Mouse (Mus musculus) liver, embryonic 15.5 days (tissue): ENCODE data around the gene Tbx20. TPM values are rescaled to one million over a fixed set of nuclear protein-coding genes. Genes with fewer than 3 reads are reported as not detected.

Experiments used
- ATAC-seq: fragments of 200-750 bp; cut with Nextera tagmentation; 2 replicates; pipeline ENCODE4 v1.8.0; 2017; ENCODE audit warnings: moderate number of reproducible peaks, mild to moderate bottlenecking, moderate library complexity; ENCODE audit not compliant: insufficient read depth
- H3K27ac ChIP-seq: fragments of 300-500 bp; sonication (generic); replicated peaks from 2 replicates; pipeline ENCODE4 v1.5.1; 2015; ENCODE audit warnings: mild to moderate bottlenecking, inconsistent platforms
- H3K27me3 ChIP-seq: fragments of 300-500 bp; sonication (generic); 2 replicates; pipeline ENCODE4 v1.6.1; 2015; ENCODE audit warnings: mild to moderate bottlenecking, inconsistent platforms
- H3K36me3 ChIP-seq: fragments of 300-500 bp; sonication (generic); replicated peaks from 2 replicates; pipeline ENCODE4 v1.6.1; 2015; ENCODE audit warnings: moderate library complexity, mild to moderate bottlenecking, inconsistent platforms
- H3K4me1 ChIP-seq: fragments of 300-500 bp; sonication (generic); replicated peaks from 2 replicates; pipeline ENCODE4 v1.6.1; 2015; ENCODE audit warnings: inconsistent platforms
- H3K4me2 ChIP-seq: fragments of 300-500 bp; sonication (generic); 2 replicates; pipeline ENCODE4 v1.6.1; 2015; ENCODE audit warnings: moderate library complexity, mild to moderate bottlenecking, inconsistent platforms
- H3K4me3 ChIP-seq: fragments of 300-500 bp; sonication (generic); replicated peaks from 2 replicates; pipeline ENCODE4 v1.5.1; 2015; ENCODE audit warnings: mild to moderate bottlenecking, inconsistent platforms
- H3K9ac ChIP-seq: fragments of 300-500 bp; sonication (generic); 2 replicates; pipeline ENCODE4 v1.6.1; 2015; ENCODE audit warnings: moderate library complexity, mild to moderate bottlenecking, inconsistent platforms
- H3K9me3 ChIP-seq: fragments of 300-500 bp; sonication (generic); replicated peaks from 2 replicates; pipeline ENCODE4 v1.6.1; 2016; ENCODE audit warnings: inconsistent platforms
- WGBS: fragments of 180-500 bp; shearing (Covaris S2); methylation state at CpG from one replicate; pipeline ENCODE4 v1.1.7; 2015; ENCODE audit warnings: mixed read lengths; ENCODE audit not compliant: insufficient replicate concordance; 5-methylcytosine and 5-hydroxymethylcytosine counted together
- polyA plus RNA-seq: library from polyadenylated mRNA; unstranded; fragments of >200 nt; fragmentation: Nextera tagmentation; extraction: Ambion mirVana; gene quantifications from 2 replicates; pipeline ENCODE4 v1.2.1, GENCODE M21; 2015

Tbx20 gene
- 0.38 and 0.61 TPM in 2 replicates for polyA plus RNA-seq

DNA sequence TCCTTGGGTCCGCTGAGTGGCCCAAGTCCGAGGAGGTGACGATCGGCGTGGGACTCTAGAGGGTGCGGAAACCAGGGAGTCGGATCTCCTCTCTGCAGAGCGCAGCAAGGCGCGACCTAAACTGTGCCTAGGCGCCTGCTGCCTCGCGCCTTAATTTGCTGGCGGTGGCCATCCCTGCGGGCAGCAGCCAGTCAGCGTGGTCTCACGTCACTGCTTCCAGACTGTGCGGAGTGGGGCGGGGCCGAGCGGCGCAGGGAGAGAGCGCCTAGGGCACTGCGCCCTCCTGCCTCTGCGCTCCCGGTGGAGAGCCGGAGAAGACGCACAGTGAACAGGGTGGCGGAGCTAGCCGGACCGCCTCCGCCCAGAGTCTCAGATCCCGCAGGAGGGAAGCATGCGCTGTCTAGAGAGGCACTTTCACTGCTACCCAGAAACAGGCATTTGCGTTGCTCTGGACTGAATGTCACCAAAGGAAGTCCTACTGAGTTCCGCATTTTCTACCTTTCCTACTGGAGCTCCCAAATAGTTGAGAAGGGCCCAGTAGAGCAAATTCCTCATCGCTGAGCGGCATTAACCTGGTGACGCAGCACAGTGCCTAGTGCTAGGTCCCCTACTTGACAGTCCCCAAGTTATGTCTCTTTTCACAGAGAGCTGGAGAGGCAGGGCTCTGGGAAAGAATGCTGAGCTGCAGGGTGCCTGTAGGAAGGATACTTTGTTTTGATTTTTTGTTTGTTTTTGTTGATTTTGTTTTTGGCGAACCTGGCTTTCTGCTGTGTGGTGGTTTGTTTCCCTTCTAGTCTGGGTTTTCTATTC, at the start of gene Tbx20:
Tbx20 (minus strand) TSS at position 144 of the 810 bp plus-strand sequence.
- under 1% methylated on average over 40 of the region's 40 CpGs for WGBS
- peak within 1 kb of the TSS; percentile 22 for H3K4me3 ChIP-seq
- no peaks in the 10 kb centered on the region for H3K9me3 ChIP-seq
- no peaks in the 10 kb centered on the region for H3K36me3 ChIP-seq
- H3K27ac ChIP-seq: no peak within 1 kb of the TSS
- H3K4me2 ChIP-seq: peak within 1 kb of the TSS; percentile 37
- H3K4me1 ChIP-seq: peaks cover 9% of the 10 kb centered on the region; the same call in 1 of the 2 replicates
- H3K27me3 ChIP-seq: peaks cover 99% of the 10 kb centered on the region
- no peak within 1 kb of the TSS for H3K9ac ChIP-seq
- ATAC-seq: peak; percentile 70

DNA sequence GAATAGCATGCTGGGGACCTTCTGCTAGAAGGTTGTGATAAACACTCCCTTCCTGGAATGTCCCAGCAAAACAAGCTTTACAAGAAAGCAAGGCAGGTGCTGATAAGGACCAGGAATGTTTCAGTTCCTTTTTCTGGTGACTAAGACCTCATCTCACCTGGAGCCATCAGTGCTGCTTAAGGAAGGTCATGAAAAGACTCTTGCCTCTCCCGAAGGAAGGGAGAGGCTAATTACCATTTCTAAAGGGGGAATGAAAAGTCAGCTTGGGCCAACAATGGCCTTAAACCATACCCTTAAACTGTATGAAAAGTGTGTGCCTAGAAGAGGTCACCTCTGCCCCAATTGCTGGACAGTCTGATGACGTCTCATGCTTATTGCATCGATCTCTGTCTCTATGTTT, 44.4 kb upstream of the Tbx20 start:
- no peak for ATAC-seq
- no peaks in the 10 kb centered on the region for H3K9me3 ChIP-seq
- H3K27ac ChIP-seq: no peak overlapping the region
- H3K4me1 ChIP-seq: no peaks in the 10 kb centered on the region
- WGBS: 55% methylated on average over 3 of the region's 3 CpGs
- H3K36me3 ChIP-seq: no peaks in the 10 kb centered on the region
- H3K27me3 ChIP-seq: no peaks in the 10 kb centered on the region
- H3K9ac ChIP-seq: no peak overlapping the region
- H3K4me2 ChIP-seq: no peak overlapping the region
- no peak overlapping the region for H3K4me3 ChIP-seq

DNA sequence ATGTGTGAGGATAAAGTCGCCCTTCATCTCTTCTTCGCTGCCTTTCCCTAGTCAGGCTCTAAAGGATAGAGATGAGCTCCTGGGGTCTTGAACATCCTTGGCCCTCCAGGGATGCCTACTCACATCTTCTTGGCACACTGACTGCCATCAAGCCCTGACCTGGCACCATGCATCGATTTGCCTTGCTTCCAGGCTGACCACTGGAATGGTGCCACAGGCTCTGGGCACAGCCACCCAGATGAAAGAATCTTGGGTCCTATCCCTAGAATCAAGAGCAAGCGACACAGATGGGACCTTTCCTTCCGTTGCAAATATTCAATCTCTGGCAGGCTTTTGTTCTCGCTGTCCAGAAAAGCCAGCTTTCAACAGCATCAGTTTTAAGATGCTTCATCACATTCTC, 38.4 kb upstream of the Tbx20 start:
- WGBS: 68% methylated on average over 6 of the region's 6 CpGs
- H3K4me2 ChIP-seq: no peak overlapping the region

DNA sequence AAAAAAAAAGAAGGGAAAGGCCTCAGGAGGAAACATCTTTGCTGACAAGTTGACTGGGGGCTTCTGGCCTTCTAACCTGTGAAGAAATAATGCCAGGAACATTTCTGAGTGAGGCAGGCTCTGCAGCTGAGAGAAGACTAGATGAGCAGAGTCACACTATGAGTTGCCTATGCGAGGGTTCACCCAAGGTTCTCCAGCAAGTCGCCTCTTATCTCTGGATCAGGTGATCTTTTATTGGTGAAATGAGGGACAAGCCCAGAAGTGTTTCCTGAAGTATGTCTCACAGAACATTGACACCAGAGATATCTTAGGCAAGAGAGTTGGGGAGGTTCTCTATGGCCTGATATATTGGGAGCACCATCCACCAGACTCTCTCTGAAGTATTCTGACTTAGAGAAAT, 18.0 kb upstream of the Tbx20 start:
- Histone ChIP-seq H3K4me2 (no peak overlapping the region), H3K36me3 (no peaks in the 10 kb centered on the region)

More for the DNA sequence above, 38.4 kb upstream of the Tbx20 start:
- Histone ChIP-seq H3K27me3 (no peaks in the 10 kb centered on the region), H3K9ac (no peak overlapping the region), H3K36me3 (no peaks in the 10 kb centered on the region), H3K27ac (no peak overlapping the region), H3K9me3 (no peaks in the 10 kb centered on the region), H3K4me1 (no peaks in the 10 kb centered on the region), H3K4me3 (no peak overlapping the region)
- ATAC-seq: no peak

DNA sequence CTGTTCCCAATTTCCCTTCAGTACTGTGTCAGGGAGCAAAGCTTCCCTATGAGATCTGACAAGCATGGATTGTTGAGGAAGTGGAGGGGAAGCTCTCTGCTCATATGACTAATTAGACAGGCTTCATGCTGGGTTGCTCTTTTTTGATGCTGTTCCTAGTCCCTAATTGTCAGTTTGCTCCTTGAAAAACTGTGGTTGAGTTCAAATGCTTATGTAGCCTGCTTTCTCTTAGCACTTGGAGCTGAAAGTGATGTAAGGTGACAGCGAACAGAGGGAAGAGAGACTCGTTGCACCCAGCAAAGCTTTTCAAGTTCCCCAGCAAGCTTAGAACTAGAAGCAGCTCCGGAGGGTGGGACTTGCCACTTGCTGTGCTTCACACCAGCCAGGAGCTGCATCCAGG, 15.3 kb upstream of the Tbx20 start:
- H3K4me3 ChIP-seq: no peak overlapping the region
- H3K4me1 ChIP-seq: no peaks in the 10 kb centered on the region
- WGBS: 41% methylated on average over 3 of the region's 3 CpGs
- H3K9me3 ChIP-seq: no peaks in the 10 kb centered on the region
- no peak overlapping the region for H3K4me2 ChIP-seq
- H3K27me3 ChIP-seq: no peaks in the 10 kb centered on the region
- no peaks in the 10 kb centered on the region for H3K36me3 ChIP-seq
- no peak overlapping the region for H3K27ac ChIP-seq
- no peak for ATAC-seq
- no peak overlapping the region for H3K9ac ChIP-seq

More for the DNA sequence above, 18.0 kb upstream of the Tbx20 start:
- no peak overlapping the region for H3K27ac ChIP-seq
- no peak overlapping the region for H3K4me3 ChIP-seq
- no peaks in the 10 kb centered on the region for H3K27me3 ChIP-seq
- ATAC-seq: no peak
- no peaks in the 10 kb centered on the region for H3K4me1 ChIP-seq
- H3K9me3 ChIP-seq: no peaks in the 10 kb centered on the region
- WGBS: 43% methylated on average over 2 of the region's 2 CpGs
- no peak overlapping the region for H3K9ac ChIP-seq

DNA sequence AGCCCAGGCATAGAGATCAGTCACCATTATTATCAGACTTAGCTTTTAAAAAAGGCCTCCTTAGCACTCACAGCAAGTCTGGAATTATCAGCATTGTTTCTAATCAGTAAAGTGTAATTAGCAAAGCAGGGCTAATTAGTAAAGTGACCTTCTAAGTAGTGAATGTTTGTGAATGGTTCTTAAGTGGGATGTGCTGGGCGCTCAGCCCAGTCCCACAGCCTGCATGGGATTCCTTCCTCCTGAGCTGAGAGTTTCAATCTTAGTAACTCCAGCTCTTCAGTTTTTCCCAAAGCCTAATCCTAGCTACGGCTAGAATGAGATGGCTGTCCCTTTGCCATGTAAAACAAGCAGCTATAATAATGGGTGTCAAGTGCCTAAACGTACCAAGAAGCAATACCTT, 8.2 kb upstream of the Tbx20 start:
- Histone ChIP-seq H3K4me2 (no peak overlapping the region), H3K9me3 (no peaks in the 10 kb centered on the region), H3K4me3 (no peak overlapping the region), H3K4me1 (no peaks in the 10 kb centered on the region), H3K27ac (no peak overlapping the region), H3K9ac (no peak overlapping the region), H3K27me3 (peaks cover 56% of the 10 kb centered on the region), H3K36me3 (no peaks in the 10 kb centered on the region)
- 30% methylated on average over 3 of the region's 3 CpGs for WGBS
- no peak for ATAC-seq

DNA sequence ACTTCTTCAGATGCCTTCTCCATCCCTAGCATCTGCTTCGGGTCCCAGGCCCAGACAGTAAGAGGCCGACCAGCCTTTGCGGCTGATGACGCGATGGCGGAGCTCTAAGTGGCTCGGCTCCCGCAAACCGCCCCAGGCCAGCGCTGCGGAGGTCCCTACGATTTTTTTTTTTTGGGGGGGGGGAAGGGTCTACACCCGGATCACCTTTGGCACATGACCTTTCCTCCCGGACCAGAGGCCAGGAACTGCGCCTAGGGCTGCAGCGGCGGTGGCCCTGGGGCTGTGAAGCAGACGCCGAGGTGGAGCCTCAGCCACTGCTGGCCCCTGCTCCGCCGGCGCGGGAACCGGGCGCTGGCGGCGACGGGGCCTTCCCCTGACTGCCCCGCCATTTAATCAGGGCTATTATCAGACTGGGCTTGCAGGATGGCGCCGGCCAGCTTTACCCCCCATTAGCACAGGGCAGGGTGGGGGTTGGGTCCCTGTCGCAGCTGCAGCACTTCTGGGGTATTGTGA, 6.9 kb upstream of the Tbx20 start:
- under 1% methylated on average over 32 of the region's 32 CpGs for WGBS
- H3K4me2 ChIP-seq: peak overlapping the region; percentile 56
- no peak overlapping the region for H3K9ac ChIP-seq
- no peaks in the 10 kb centered on the region for H3K36me3 ChIP-seq
- no peaks in the 10 kb centered on the region for H3K4me1 ChIP-seq
- ATAC-seq: peak; percentile 31; the same call in 1 of the 2 replicates
- H3K27me3 ChIP-seq: peaks cover 70% of the 10 kb centered on the region
- H3K4me3 ChIP-seq: peak overlapping the region; percentile 23
- no peaks in the 10 kb centered on the region for H3K9me3 ChIP-seq
- H3K27ac ChIP-seq: no peak overlapping the region

DNA sequence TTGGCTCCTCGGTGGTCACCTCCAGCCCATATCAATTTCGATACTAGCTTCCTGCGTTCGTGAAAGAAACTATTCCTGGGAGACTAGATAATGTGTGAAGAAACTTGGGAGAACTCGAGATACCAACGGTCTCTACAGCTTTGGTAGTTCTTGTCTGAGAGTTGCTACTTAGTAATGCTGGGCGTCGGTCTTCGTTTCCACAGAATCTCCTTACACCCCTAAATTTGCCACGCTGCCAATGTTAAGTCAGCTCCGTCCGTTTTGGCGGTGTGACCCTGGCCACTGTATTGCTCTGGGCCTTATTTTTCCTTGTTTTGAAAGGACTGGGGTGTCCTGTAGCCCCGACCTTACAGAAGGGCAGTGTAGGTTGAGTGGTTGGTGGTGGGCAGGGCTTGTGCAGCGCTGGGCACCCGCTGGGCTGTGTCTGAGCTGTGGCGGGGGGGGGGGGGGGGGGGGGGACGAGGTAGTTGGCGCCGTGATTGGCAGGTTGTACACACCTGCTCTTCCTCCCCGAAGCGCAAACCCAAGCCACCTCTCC, 6.4 kb upstream of the Tbx20 start:
- ATAC-seq: no peak
- peaks cover 74% of the 10 kb centered on the region for H3K27me3 ChIP-seq
- 4% methylated on average over 20 of the region's 22 CpGs for WGBS

DNA sequence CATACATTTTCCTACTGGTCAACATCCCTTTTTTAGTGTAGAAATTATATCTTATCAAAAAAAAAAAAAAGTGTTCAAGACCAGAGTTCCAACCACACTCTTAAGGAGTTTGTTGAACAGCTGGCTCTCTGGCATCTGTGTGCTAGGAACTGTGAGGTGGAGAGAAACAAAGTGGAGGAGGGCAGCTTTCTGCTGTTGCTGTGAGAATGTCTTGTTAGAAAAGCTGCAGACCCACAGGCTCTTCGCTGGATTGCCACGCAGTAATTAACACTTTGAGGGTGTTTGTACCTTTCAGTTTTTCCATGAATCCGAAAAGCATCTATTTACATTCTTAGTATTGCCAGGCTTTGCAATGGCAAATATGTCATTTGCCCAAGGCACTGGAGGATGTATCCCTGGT, 5.9 kb upstream of the Tbx20 start:
- no peak for ATAC-seq
- H3K9ac ChIP-seq: no peak overlapping the region
- H3K9me3 ChIP-seq: no peaks in the 10 kb centered on the region
- H3K4me2 ChIP-seq: no peak overlapping the region
- no peak overlapping the region for H3K4me3 ChIP-seq
- H3K27ac ChIP-seq: no peak overlapping the region
- peaks cover 79% of the 10 kb centered on the region for H3K27me3 ChIP-seq
- H3K4me1 ChIP-seq: no peaks in the 10 kb centered on the region
- 3% methylated on average over 3 of the region's 3 CpGs for WGBS
- H3K36me3 ChIP-seq: no peaks in the 10 kb centered on the region

More for the DNA sequence above, 6.4 kb upstream of the Tbx20 start:
- no peaks in the 10 kb centered on the region for H3K9me3 ChIP-seq
- no peak overlapping the region for H3K27ac ChIP-seq
- peak overlapping the region; percentile 56 for H3K4me2 ChIP-seq
- no peaks in the 10 kb centered on the region for H3K36me3 ChIP-seq
- no peaks in the 10 kb centered on the region for H3K4me1 ChIP-seq
- no peak overlapping the region for H3K9ac ChIP-seq
- peak overlapping the region; percentile 23 for H3K4me3 ChIP-seq

DNA sequence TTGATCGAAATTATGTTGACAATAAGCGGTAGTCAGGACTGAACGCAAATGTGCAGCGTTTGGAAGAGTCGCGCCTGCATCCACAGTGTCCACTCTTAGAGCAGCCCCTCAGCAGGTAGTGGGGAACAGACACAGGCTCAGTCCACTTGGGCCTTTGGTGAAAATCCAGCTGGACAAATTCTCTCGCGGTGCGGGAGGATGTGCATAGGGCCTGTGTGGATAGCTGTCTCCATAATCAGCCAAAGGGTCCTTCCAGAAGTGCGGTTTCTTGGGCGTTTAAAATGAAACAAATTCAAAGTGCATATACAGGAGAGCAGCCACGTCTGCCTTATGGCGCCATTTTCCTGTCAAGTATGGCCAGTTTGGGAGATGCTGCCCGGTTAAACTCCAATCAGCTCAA, 4.5 kb upstream of the Tbx20 start:
- Histone ChIP-seq H3K9me3 (no peaks in the 10 kb centered on the region), H3K4me1 (peaks cover 5% of the 10 kb centered on the region; the same call in 1 of the 2 replicates), H3K4me2 (no peak overlapping the region), H3K9ac (no peak overlapping the region), H3K36me3 (no peaks in the 10 kb centered on the region), H3K27me3 (peaks cover 93% of the 10 kb centered on the region), H3K27ac (no peak overlapping the region), H3K4me3 (no peak overlapping the region)
- 7% methylated on average over 14 of the region's 14 CpGs for WGBS
- ATAC-seq: no peak

DNA sequence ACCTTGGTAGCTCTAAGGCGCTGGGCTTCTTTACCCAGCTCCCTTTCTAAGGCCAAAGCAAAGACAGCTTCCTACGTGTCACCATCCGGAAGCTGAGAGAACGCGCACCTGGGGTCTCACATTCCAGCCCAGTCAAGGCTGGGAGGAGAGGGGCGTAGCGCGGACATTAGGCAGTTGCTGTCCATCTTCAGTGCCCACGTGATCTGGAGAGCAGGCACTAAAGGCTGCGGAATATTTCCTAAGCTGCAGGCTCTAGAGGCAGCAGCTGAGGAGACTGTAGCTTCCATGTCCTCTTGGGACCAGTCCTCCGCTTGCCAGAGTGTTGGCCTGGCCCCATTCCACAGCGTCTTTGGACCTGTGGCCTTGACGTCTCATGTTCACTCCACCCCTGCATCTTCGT, 3.9 kb upstream of the Tbx20 start:
- H3K27ac ChIP-seq: no peak overlapping the region
- no peak overlapping the region for H3K9ac ChIP-seq
- 2% methylated on average over 14 of the region's 14 CpGs for WGBS
- H3K4me3 ChIP-seq: no peak overlapping the region
- H3K4me2 ChIP-seq: no peak overlapping the region
- no peak for ATAC-seq
- peaks cover 99% of the 10 kb centered on the region for H3K27me3 ChIP-seq
- no peaks in the 10 kb centered on the region for H3K9me3 ChIP-seq
- H3K4me1 ChIP-seq: peaks cover 5% of the 10 kb centered on the region; the same call in 1 of the 2 replicates
- no peaks in the 10 kb centered on the region for H3K36me3 ChIP-seq
